Mouse (Mus musculus) ovary, postnatal 14 days (tissue): ENCODE data around the gene Gm21961.

ENCODE experiments used
- DNase-seq: peaks from one replicate; pipeline ENCODE4 v3.0.0; 2022; ENCODE audit warnings: low spot score

The Gm21961 gene

DNA sequence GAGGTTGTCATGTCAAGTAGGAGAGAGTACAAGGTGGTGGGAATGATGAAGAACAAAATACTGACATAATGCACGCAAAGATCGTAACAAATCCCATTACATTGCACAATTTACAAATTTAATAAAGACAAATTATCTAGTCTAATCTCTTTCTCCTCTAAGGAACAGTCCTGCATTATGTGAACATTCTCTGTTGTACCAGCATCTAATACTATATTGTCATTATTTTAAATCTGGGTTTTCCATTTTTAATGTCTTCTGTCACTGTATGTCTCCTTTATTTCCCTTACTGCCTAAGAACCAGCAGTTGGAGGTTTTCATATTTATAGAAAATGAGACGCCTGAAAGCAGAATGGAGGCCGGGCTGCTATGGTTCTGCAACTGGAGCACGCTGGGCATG lies at the start of gene Gm21961:
Gene Gm21961, minus strand, starts transcription at position 101 of the 400 bp plus-strand sequence.
- no peak for DNase-seq

DNA sequence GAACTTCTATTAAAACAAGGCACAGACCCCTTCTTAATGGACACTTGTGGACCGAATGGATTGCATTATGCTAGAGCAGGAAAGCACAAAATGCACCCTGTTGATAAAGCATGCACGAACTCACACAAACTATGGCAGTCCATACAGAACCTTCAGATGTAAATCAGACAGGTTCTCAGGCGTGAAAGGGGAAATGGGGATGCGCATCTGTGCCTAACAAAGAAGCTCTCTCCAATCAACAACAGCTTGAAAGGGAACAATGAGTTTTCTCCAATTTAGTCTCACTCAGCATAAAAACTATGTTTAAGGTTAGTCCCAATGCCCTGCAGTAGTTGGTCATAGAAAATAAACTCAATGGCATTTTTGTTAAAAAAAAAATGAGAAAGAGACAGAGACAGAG lies 27.3 kb upstream of the Gm21961 start:
- DNase-seq: no peak

DNA sequence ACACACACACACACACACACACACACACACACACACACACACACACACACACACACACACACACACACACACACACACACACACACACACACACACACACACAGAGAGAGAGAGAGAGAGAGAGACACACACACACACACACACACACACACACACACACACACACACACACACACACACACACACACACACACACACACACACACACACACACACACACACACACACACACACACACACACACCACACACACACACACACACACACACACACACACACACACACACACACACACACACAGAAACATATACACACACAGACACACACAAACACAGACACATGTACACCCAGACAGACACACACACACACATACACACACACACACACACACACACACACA lies 24.5 kb upstream of the Gm21961 start:
- peak; percentile 57 for DNase-seq

DNA sequence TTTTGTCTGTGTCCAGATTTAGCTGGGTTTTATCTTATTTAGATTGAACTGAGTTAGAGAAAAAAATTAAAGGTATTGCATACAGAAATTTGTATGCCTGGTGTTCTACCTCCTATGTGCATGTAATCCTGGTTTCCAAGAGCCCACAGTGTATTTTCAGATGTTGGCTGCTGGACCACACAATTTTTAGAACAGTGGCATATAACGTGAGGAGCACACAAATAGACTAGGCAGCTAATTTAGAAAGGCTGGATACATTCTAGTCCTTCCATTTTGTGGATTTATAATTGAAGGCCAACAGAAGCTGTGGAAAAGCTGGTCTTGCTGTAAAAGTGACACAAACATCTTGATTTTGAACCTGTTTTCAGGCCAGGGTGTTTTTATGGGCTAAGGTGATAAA lies 3.3 kb upstream of the Gm21961 start:
- no peak for DNase-seq

- DNase-seq: no peak
These were observed 8.5 kb downstream of the Gm21961 start for GRCm38 (mm10) chr15:65006177-65006576.

DNA sequence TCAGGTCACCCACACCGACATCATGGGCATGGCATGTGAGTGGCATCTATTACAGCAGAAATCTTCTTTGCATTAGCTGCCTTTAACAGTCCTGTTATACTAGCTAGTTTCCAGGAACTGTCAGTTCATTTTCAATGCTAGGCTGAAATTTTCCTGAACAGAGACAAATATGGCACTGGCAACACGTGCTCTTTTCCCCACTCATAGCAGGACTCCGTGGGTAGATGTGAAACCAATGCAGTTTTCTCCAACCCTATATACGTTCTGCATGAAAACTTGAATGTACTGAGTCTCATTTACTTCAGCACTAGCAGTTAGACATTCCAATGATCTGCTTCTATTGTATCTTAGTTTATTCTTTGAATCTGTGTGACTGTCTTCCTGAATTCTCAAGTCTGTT lies 20.2 kb downstream of the Gm21961 start:
- no peak for DNase-seq

GRCm38 (mm10) chr15:64979976-64980375 lies 34.7 kb downstream of the Gm21961 start:
- no peak for DNase-seq

DNA sequence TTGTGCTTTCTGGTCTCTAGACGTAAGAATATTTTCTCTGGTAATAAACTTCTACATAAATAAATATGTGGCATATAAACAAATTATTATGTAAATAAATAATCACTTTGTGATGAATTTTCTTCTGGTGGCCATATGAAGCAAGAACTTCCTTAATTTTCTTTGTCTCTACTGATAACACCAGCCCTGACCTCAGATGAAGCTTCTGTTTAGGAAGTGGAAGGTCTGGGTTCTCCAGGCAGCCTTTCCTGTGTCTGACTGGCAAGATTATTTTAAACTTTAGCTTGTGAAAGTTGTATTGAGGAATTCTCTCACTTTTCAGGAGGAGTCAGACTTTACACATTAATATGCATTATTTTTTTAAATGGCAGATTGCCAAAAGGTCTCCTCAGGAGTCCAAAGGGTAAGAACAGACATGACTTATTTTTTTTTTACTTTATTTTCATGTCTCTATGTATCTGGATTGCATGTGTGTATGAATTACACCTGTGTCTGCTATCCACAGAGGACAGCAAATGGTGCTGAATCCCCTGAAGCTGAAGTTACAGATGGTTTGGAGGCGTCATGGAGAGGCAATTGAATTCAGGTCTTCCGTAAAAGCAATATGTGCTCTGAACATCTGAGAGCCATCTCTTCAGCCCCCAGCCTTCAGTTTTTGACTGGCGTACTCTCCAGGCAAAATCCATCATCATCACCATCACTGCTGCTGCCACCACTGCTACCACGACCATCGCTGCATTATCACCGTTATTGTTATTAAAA lies 38.5 kb downstream of the Gm21961 start:
- DNase-seq: no peak
